15 mouse cellular contexts compared by ENCODE assay signal in the genomic region with DNA sequence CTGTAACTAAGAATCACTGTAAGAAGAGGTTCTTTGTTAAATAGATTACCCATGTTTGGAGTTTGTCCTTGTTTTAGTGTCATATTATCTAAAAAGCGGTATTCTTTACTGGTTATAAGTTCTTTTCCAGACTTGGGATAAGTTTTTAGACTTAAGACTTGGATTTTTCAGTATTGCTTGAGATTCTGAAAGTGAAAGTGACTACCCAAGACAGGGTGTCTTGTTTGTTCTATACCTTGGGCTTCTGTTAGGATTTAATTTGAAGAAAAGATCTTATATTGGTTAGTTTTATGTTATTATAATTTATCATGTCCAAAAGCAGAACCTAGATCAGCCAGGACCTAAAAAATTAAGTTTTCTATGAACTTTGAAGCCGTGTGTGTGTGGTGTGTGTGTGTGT.
"Had no signal": no experiment of that assay in that cellular context is flagged by ENCODE, and none has a peak within 500 bp of the region (broad histone marks: within the 10 kb centered on the region; RNA-seq: fewer than 3 reads in every experiment).

No protein-coding gene starts in this region.

- DNase-seq: retina, postnatal 1 day; right cerebral cortex, adult 18-20 months; right cerebral cortex, postnatal 14 days; right cerebral cortex, postnatal 25 days; right cerebral cortex, postnatal 4 days; spleen, adult 18-20 months; thymus, adult 18-20 months; thymus, adult 2 months; thymus, postnatal 14 days; thymus, postnatal 25 days; thymus, postnatal 36 days; thymus, postnatal 4 days had no signal

- H3K9ac ChIP-seq: neural tube, embryonic 15.5 days; stomach, embryonic 15.5 days had no signal

- H3K4me1 ChIP-seq: neural tube, embryonic 15.5 days; stomach, embryonic 15.5 days had no signal

- H3K27ac ChIP-seq: neural tube, embryonic 15.5 days; stomach, embryonic 15.5 days; stomach, postnatal 0 days had no signal

- H3K9me3 ChIP-seq: neural tube, embryonic 15.5 days; stomach, embryonic 15.5 days had no signal

- H3K4me2 ChIP-seq: neural tube, embryonic 15.5 days; stomach, embryonic 15.5 days had no signal

- H3K27me3 ChIP-seq: neural tube, embryonic 15.5 days; stomach, embryonic 15.5 days had no signal

- H3K4me3 ChIP-seq: neural tube, embryonic 15.5 days; stomach, embryonic 15.5 days had no signal
